Mouse (Mus musculus) limb, embryonic 11.5 days (tissue): ENCODE measurements around the gene Capza3. TPM values are rescaled to one million over a fixed set of nuclear protein-coding genes. Genes with fewer than 3 reads are reported as not detected.

Experiments
- ATAC-seq: fragments of 200-750 bp; cut with Nextera tagmentation; 2 replicates; pipeline ENCODE4 v1.8.0; 2017; ENCODE audit warnings: low read depth; ENCODE audit not compliant: insufficient number of reproducible peaks, low FRiP score, low TSS enrichment
- DNase-seq: peaks from one replicate; pipeline ENCODE4 v3.0.0-alpha.2; 2015; ENCODE audit warnings: low spot score
- H3K27ac ChIP-seq: fragments of 300-500 bp; sonication (generic); replicated peaks from 2 replicates; pipeline ENCODE4 v1.5.1; 2014; ENCODE audit warnings: low read depth, mild to moderate bottlenecking, low read length
- H3K27me3 ChIP-seq: fragments of 300-500 bp; sonication (generic); 2 replicates; pipeline ENCODE4 v1.6.1; 2014; ENCODE audit warnings: mild to moderate bottlenecking, low read length, mixed read lengths; ENCODE audit not compliant: control insufficient read depth, insufficient read depth
- H3K36me3 ChIP-seq: fragments of 300-500 bp; sonication (generic); 2 replicates; pipeline ENCODE4 v1.6.1; 2014; ENCODE audit warnings: mild to moderate bottlenecking, low read length, moderate library complexity, mixed read lengths; ENCODE audit not compliant: control insufficient read depth, insufficient read depth
- H3K4me1 ChIP-seq: fragments of 300-500 bp; sonication (generic); 2 replicates; pipeline ENCODE4 v1.6.1; 2014; ENCODE audit warnings: low read length, mixed read lengths; ENCODE audit not compliant: control insufficient read depth, insufficient read depth
- H3K4me2 ChIP-seq: fragments of 300-500 bp; sonication (generic); 2 replicates; pipeline ENCODE4 v1.6.1; 2014; ENCODE audit warnings: low read depth, mild to moderate bottlenecking, moderate library complexity; ENCODE audit not compliant: severe bottlenecking
- H3K4me3 ChIP-seq: fragments of 300-500 bp; sonication (generic); 2 replicates; pipeline ENCODE4 v1.5.1; 2014; ENCODE audit warnings: low read depth, low read length
- H3K9ac ChIP-seq: fragments of 300-500 bp; sonication (generic); 2 replicates; pipeline ENCODE4 v1.6.1; 2014; ENCODE audit warnings: mild to moderate bottlenecking, low read length
- H3K9me3 ChIP-seq: fragments of 300-500 bp; sonication (generic); 2 replicates; pipeline ENCODE4 v1.6.1; 2016; ENCODE audit warnings: low read length; ENCODE audit not compliant: control insufficient read depth
- WGBS: fragments of 180-500 bp; shearing (Covaris S2); extraction: QIAGEN DNeasy Blood & Tissue Kit; methylation state at CpG from one replicate; pipeline ENCODE4 v1.1.7; 2014; 5-methylcytosine and 5-hydroxymethylcytosine counted together
- polyA plus RNA-seq: library from polyadenylated mRNA; unstranded; fragments of >200 nt; fragmentation: Nextera tagmentation; extraction: Ambion mirVana; gene quantifications from 2 replicates; pipeline ENCODE4 v1.2.1, GENCODE M21; 2014

The Capza3 gene
- polyA plus RNA-seq, 1 experiment from 2014 or later, result not detected

GRCm38 (mm10) chr6:140081739-140082138 is 40.7 kb downstream of the Capza3 start:
- peak; percentile 44; the same call in 1 of the 2 replicates for ATAC-seq
- H3K4me3 ChIP-seq, result no peak overlapping the region

GRCm38 (mm10) chr6:140089855-140090254 is 48.8 kb downstream of the Capza3 start:
- Histone ChIP-seq H3K9me3 (no peaks in the 10 kb centered on the region), H3K27ac (no peak overlapping the region), H3K4me2 (no peak overlapping the region), H3K36me3 (no peaks in the 10 kb centered on the region), H3K4me3 (no peak overlapping the region), H3K4me1 (no peaks in the 10 kb centered on the region), H3K9ac (no peak overlapping the region), H3K27me3 (no peaks in the 10 kb centered on the region)
- WGBS, result 87% methylated on average over 5 of the region's 5 CpGs
- peak; percentile 4 for DNase-seq
- ATAC-seq, result no peak

More at GRCm38 (mm10) chr6:140081739-140082138, 40.7 kb downstream of the Capza3 start:
- DNase-seq, result no peak
- Histone ChIP-seq H3K36me3 (no peaks in the 10 kb centered on the region), H3K4me2 (no peak overlapping the region), H3K9ac (no peak overlapping the region), H3K27me3 (no peaks in the 10 kb centered on the region), H3K4me1 (no peaks in the 10 kb centered on the region), H3K27ac (no peak overlapping the region), H3K9me3 (no peaks in the 10 kb centered on the region)
- 83% methylated on average over 3 of the region's 3 CpGs for WGBS

Other genes with a start within 250 kb of the Capza3 start
- not detected in 2 replicates for gene Plcz1, start 205 bp downstream of the Capza3 start, polyA plus RNA-seq